In the genomic region with DNA sequence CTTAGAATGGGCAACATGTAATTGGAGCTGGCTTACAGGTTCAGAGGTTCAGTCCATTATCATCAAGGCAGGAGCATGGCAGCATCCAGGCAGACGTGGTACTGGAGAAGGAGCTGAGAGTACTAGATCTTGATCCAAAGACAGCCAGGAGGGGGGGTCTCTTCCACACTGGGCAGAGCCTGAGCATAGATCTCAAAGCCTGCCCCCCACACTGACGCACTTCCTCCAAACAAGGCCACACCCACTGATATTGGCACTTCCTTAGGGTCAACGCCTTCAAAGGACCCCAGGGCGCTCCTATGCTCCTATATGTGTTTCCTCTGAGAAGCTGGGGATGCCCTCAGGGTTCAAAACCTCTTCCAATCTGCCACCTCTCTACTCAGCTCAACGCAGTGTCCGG, we compare ENCODE assay signal across 12 mouse cellular contexts. TPM values are rescaled to one million over a fixed set of nuclear protein-coding genes. Genes with fewer than 3 reads are reported as not detected.
A peak's percentile ranks its signal among the peaks of the same experiment; 100 is the strongest.
DNase-seq lines count a peak whose midpoint lies in the region; ATAC-seq and TF ChIP-seq lines count a peak whose summit lies in the region.
"Had no signal": no experiment of that assay in that cellular context is flagged by ENCODE, and none has a peak within 500 bp of the region (broad histone marks: within the 10 kb centered on the region; RNA-seq: fewer than 3 reads in every experiment).

No protein-coding gene starts in this region.

- no peaks in the 10 kb centered on the region for H3K27me3 ChIP-seq in heart, embryonic 16.5 days (ENCODE audit: control insufficient read depth, insufficient read depth, low read length)
- no peaks in the 10 kb centered on the region for H3K27me3 ChIP-seq in heart, embryonic 10.5 days (ENCODE audit: insufficient read depth, poor library complexity, severe bottlenecking)
- no peaks in the 10 kb centered on the region for H3K27me3 ChIP-seq in lung, embryonic 14.5 days (ENCODE audit: insufficient read depth, low read length)
- no peaks in the 10 kb centered on the region for H3K27me3 ChIP-seq in embryonic facial prominence, embryonic 15.5 days
- H3K27me3 ChIP-seq: CH12.LX; midbrain, embryonic 15.5 days had no signal

- H3K9me3 ChIP-seq in heart, embryonic 16.5 days (replicated peaks; ENCODE audit: control insufficient read depth, low read length), result no peaks in the 10 kb centered on the region
- H3K9me3 ChIP-seq in heart, embryonic 10.5 days, result no peaks in the 10 kb centered on the region
- no peaks in the 10 kb centered on the region for H3K9me3 ChIP-seq in lung, embryonic 14.5 days (ENCODE audit: low read depth, low read length)
- no peaks in the 10 kb centered on the region for H3K9me3 ChIP-seq in embryonic facial prominence, embryonic 15.5 days (replicated peaks)
- H3K9me3 ChIP-seq: midbrain, embryonic 15.5 days had no signal

- DNase-seq in heart, embryonic 10.5 days (ENCODE audit: low spot score), result no peak
- DNase-seq in lung, embryonic 14.5 days, result no peak
- DNase-seq in lung, postnatal 25 days (ENCODE audit: low spot score), result no peak
- no peak for DNase-seq in embryo, embryonic 10.5 days (ENCODE audit: low spot score)
- DNase-seq: adrenal gland, adult 8-10 months; cerebellum, adult 9-10 months; thymus, postnatal 4 days had no signal

- no peak for TF ChIP-seq CTCF in lung, embryonic 14.5 days (IDR thresholded peaks at IDR 0.05; ENCODE audit: low read depth)
- no peak for TF ChIP-seq CTCF in olfactory bulb, adult 2 months (IDR thresholded peaks at IDR 0.05; ENCODE audit: insufficient read depth, low read depth, low read length)

- no peak for TF ChIP-seq POLR2A in olfactory bulb, adult 2 months (IDR thresholded peaks at IDR 0.05; ENCODE audit: insufficient read depth, low read depth, low read length)

- H3K4me3 ChIP-seq in heart, embryonic 16.5 days (ENCODE audit: low read length), result no peak overlapping the region
- no peak overlapping the region for H3K4me3 ChIP-seq in heart, embryonic 10.5 days
- no peak overlapping the region for H3K4me3 ChIP-seq in lung, embryonic 14.5 days (ENCODE audit: low read depth, low read length)
- no peak overlapping the region for H3K4me3 ChIP-seq in embryonic facial prominence, embryonic 15.5 days (replicated peaks)
- no peak overlapping the region for H3K4me3 ChIP-seq in olfactory bulb, adult 2 months (ENCODE audit: insufficient read depth, low read depth, low read length)
- H3K4me3 ChIP-seq: midbrain, embryonic 15.5 days had no signal

- H3K4me1 ChIP-seq in heart, embryonic 16.5 days (ENCODE audit: control insufficient read depth, insufficient read depth, low read length), result peaks cover 13% of the 10 kb centered on the region
- H3K4me1 ChIP-seq in heart, embryonic 10.5 days, result peaks cover 19% of the 10 kb centered on the region
- no peaks in the 10 kb centered on the region for H3K4me1 ChIP-seq in lung, embryonic 14.5 days (ENCODE audit: insufficient read depth)
- peaks cover 6% of the 10 kb centered on the region; the same call in 1 of the 2 replicates for H3K4me1 ChIP-seq in embryonic facial prominence, embryonic 15.5 days
- peaks cover 20% of the 10 kb centered on the region for H3K4me1 ChIP-seq in olfactory bulb, adult 2 months (ENCODE audit: control insufficient read depth, insufficient read depth, low read length)
- H3K4me1 ChIP-seq: midbrain, embryonic 15.5 days had no signal

- H3K9ac ChIP-seq in heart, embryonic 16.5 days (ENCODE audit: low read length), result no peak overlapping the region
- no peak overlapping the region for H3K9ac ChIP-seq in lung, embryonic 14.5 days
- no peak overlapping the region for H3K9ac ChIP-seq in embryonic facial prominence, embryonic 15.5 days
- H3K9ac ChIP-seq: midbrain, embryonic 15.5 days had no signal

- H3K4me2 ChIP-seq in heart, embryonic 16.5 days (ENCODE audit: low read depth, low read length), result no peak overlapping the region
- H3K4me2 ChIP-seq in lung, embryonic 14.5 days, result no peak overlapping the region
- H3K4me2 ChIP-seq in embryonic facial prominence, embryonic 15.5 days (replicated peaks), result no peak overlapping the region
- H3K4me2 ChIP-seq: midbrain, embryonic 15.5 days had no signal

- WGBS in heart, embryonic 16.5 days, result 75% methylated on average over 6 of the region's 6 CpGs
- WGBS in heart, embryonic 10.5 days, result 73% methylated on average over 6 of the region's 6 CpGs
- 67% methylated on average over 6 of the region's 6 CpGs for WGBS in lung, embryonic 14.5 days
- 68% methylated on average over 6 of the region's 6 CpGs for WGBS in embryonic facial prominence, embryonic 15.5 days
- 82% methylated on average over 6 of the region's 6 CpGs for WGBS in olfactory bulb, adult 2 months

- ATAC-seq in heart, embryonic 16.5 days (replicated peaks; ENCODE audit: extremely low read depth, insufficient read depth, low FRiP score), result 0 out of 2 replicates have a peak, but pooled peaks have one; percentile 9
- ATAC-seq in lung, embryonic 14.5 days (ENCODE audit: insufficient read depth), result 0 out of 2 replicates have a peak, but pooled peaks have one; percentile 31
- ATAC-seq in embryonic facial prominence, embryonic 15.5 days (ENCODE audit: insufficient number of reproducible peaks, low FRiP score, low TSS enrichment, low read depth), result no peak
- ATAC-seq: midbrain, embryonic 15.5 days had no signal

- H3K27ac ChIP-seq in heart, embryonic 16.5 days (ENCODE audit: low read length), result peak overlapping the region; percentile 74
- H3K27ac ChIP-seq in heart, embryonic 10.5 days, result no peak overlapping the region
- H3K27ac ChIP-seq in lung, embryonic 14.5 days (ENCODE audit: low read depth), result peak overlapping the region; percentile 55
- H3K27ac ChIP-seq in embryonic facial prominence, embryonic 15.5 days (replicated peaks), result peak overlapping the region; percentile 31; the same call in 1 of the 2 replicates
- H3K27ac ChIP-seq in olfactory bulb, adult 2 months (ENCODE audit: insufficient read depth, low read depth, low read length), result 0 out of 2 replicates have a peak overlapping the region, but pooled peaks have one; percentile 1
- H3K27ac ChIP-seq: midbrain, embryonic 15.5 days had no signal

- no peaks in the 10 kb centered on the region for H3K36me3 ChIP-seq in heart, embryonic 16.5 days (ENCODE audit: control insufficient read depth, insufficient read depth)
- no peaks in the 10 kb centered on the region for H3K36me3 ChIP-seq in heart, embryonic 10.5 days
- no peaks in the 10 kb centered on the region for H3K36me3 ChIP-seq in lung, embryonic 14.5 days (ENCODE audit: insufficient read depth)
- no peaks in the 10 kb centered on the region for H3K36me3 ChIP-seq in embryonic facial prominence, embryonic 15.5 days
- H3K36me3 ChIP-seq: midbrain, embryonic 15.5 days had no signal

RNA-seq across cellular contexts. Expression of a gene that starts 22.0 kb away (rescaled TPM):
- polyA plus RNA-seq in heart, embryonic 16.5 days (2015; fragmentation: Nextera tagmentation; extraction: Ambion mirVana), result 10.0 and 12.0 TPM in 2 replicates
- polyA plus RNA-seq in heart, embryonic 10.5 days (2016; fragmentation: Nextera tagmentation; extraction: Ambion mirVana), result 12.5 and 14.6 TPM in 2 replicates
- 13.3 TPM in 2 replicates for polyA plus RNA-seq in lung, embryonic 14.5 days (2014; fragmentation: Nextera tagmentation; extraction: Ambion mirVana)
- polyA plus RNA-seq in embryonic facial prominence, embryonic 15.5 days (2015; fragmentation: Nextera tagmentation; extraction: Ambion mirVana), result 13.8 and 15.6 TPM in 2 replicates
- polyA plus RNA-seq in olfactory bulb, adult 2 months (2012; ENCODE audit: insufficient read depth, insufficient read length, low replicate concordance, missing spikeins), result 109 TPM in 1 of 2 replicates, not detected in the other

RNA-seq across cellular contexts. Expression of a gene that starts 33.8 kb away (rescaled TPM):
- 5.8 and 6.2 TPM in 2 replicates for polyA plus RNA-seq in heart, embryonic 16.5 days (2015; fragmentation: Nextera tagmentation; extraction: Ambion mirVana)
- polyA plus RNA-seq in heart, embryonic 10.5 days (2016; fragmentation: Nextera tagmentation; extraction: Ambion mirVana), result 4.0 and 6.8 TPM in 2 replicates
- 12.0 and 13.8 TPM in 2 replicates for polyA plus RNA-seq in lung, embryonic 14.5 days (2014; fragmentation: Nextera tagmentation; extraction: Ambion mirVana)
- 5.6 and 7.3 TPM in 2 replicates for polyA plus RNA-seq in embryonic facial prominence, embryonic 15.5 days (2015; fragmentation: Nextera tagmentation; extraction: Ambion mirVana)
- not detected in 2 replicates for polyA plus RNA-seq in olfactory bulb, adult 2 months (2012; ENCODE audit: insufficient read depth, insufficient read length, low replicate concordance, missing spikeins)

RNA-seq across cellular contexts. Expression of a gene that starts 54.0 kb away (rescaled TPM):
- polyA plus RNA-seq in heart, embryonic 16.5 days (2015; fragmentation: Nextera tagmentation; extraction: Ambion mirVana), result 1.2 and 1.3 TPM in 2 replicates
- 0.86 and 1.6 TPM in 2 replicates for polyA plus RNA-seq in heart, embryonic 10.5 days (2016; fragmentation: Nextera tagmentation; extraction: Ambion mirVana)
- polyA plus RNA-seq in lung, embryonic 14.5 days (2014; fragmentation: Nextera tagmentation; extraction: Ambion mirVana), result 1.8 and 2.0 TPM in 2 replicates
- 2.2 and 3.2 TPM in 2 replicates for polyA plus RNA-seq in embryonic facial prominence, embryonic 15.5 days (2015; fragmentation: Nextera tagmentation; extraction: Ambion mirVana)
- 50.4 and 503 TPM in 2 replicates for polyA plus RNA-seq in olfactory bulb, adult 2 months (2012; ENCODE audit: insufficient read depth, insufficient read length, low replicate concordance, missing spikeins)

RNA-seq across cellular contexts. Expression of a gene that starts 55.6 kb away (rescaled TPM):
- polyA plus RNA-seq in heart, embryonic 16.5 days (2015; fragmentation: Nextera tagmentation; extraction: Ambion mirVana), result 163 and 169 TPM in 2 replicates
- 155 and 167 TPM in 2 replicates for polyA plus RNA-seq in heart, embryonic 10.5 days (2016; fragmentation: Nextera tagmentation; extraction: Ambion mirVana)
- 163 TPM in 2 replicates for polyA plus RNA-seq in lung, embryonic 14.5 days (2014; fragmentation: Nextera tagmentation; extraction: Ambion mirVana)
- 172 and 180 TPM in 2 replicates for polyA plus RNA-seq in embryonic facial prominence, embryonic 15.5 days (2015; fragmentation: Nextera tagmentation; extraction: Ambion mirVana)
- polyA plus RNA-seq in olfactory bulb, adult 2 months (2012; ENCODE audit: insufficient read depth, insufficient read length, low replicate concordance, missing spikeins), result not detected in 2 replicates

Comparison
In these comparisons a context has a peak if more than half of its experiments do, and no peak if none do; other contexts are left out.
1. RNA of a gene that starts 54.0 kb away (polyA plus RNA-seq): 50.4 to 503 TPM in olfactory bulb, adult 2 months; 2.2 to 3.2 TPM in embryonic facial prominence, embryonic 15.5 days, 1.8 to 2.0 TPM in lung, embryonic 14.5 days, 0.86 to 1.6 TPM in heart, embryonic 10.5 days and 1.2 to 1.3 TPM in heart, embryonic 16.5 days; every median in the first group is over 10 times any median in the second.